Comparison of ENCODE assay signal across 9 mouse cellular contexts in the genomic region with DNA sequence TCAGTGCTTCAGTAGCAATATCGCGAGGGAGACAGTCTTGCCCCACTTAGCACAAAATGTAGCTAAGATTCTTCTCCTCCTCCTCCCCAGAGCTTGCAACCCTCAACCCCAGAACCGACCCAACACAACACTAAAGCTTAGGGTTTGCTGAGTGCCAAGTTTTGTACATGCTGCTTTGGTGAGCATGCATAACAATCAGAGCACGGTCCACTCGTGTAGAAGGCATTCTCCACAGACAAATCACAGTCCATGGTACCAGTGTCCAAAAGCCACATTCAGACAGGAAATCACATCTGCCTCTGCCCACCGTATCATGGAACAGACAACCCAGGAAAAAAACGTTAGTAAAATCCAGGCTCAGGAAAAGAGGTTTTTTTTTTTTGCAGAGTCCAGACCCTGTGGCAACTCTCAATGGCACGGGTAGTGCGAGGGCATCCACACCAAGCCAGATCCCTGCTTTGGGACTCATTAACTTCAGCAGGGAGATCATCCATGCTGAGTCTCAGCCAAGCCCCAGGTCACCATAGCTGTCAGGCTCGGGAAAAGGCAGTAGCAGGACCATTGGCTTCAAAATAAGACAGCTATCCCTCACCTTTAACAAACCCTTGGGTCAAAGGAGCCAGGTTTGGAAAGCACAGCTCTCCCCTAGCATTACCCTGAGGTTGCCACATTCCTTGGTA.
DNase-seq lines count a peak whose midpoint lies in the region; ATAC-seq and TF ChIP-seq lines count a peak whose summit lies in the region.
"Had no signal": no experiment of that assay in that cellular context is flagged by ENCODE, and none has a peak within 500 bp of the region (broad histone marks: within the 10 kb centered on the region; RNA-seq: fewer than 3 reads in every experiment).

No protein-coding gene starts in this region.

- WGBS in kidney, postnatal 0 days, result 32% methylated on average over 10 of the region's 10 CpGs
- WGBS in hindbrain, embryonic 14.5 days, result 42% methylated on average over 10 of the region's 10 CpGs
- 58% methylated on average over 10 of the region's 10 CpGs for WGBS in neural tube, embryonic 12.5 days

- H3K4me3 ChIP-seq in kidney, postnatal 0 days (replicated peaks; ENCODE audit: low read depth, low read length), result peak overlapping the region; percentile 50
- H3K4me3 ChIP-seq in cortical plate, adult 2 months (ENCODE audit: insufficient read depth, low read length), result peak overlapping the region; percentile 93
- H3K4me3 ChIP-seq in hindbrain, embryonic 14.5 days (replicated peaks; ENCODE audit: low read length), result peak overlapping the region; percentile 50
- H3K4me3 ChIP-seq in neural tube, embryonic 12.5 days, result peak overlapping the region; percentile 53
- H3K4me3 ChIP-seq: myocyte had no signal

- DNase-seq in kidney, postnatal 0 days (ENCODE audit: low spot score), result no peak
- DNase-seq in kidney, adult 9 months, result no peak
- no peak for DNase-seq in hindbrain, embryonic 14.5 days (ENCODE audit: low spot score)
- DNase-seq in thymus, postnatal 14 days, result no peak
- DNase-seq in right cerebral cortex, postnatal 14 days, result no peak
- DNase-seq in thymus, postnatal 36 days, result no peak

- peak overlapping the region; percentile 74 for H3K4me2 ChIP-seq in kidney, postnatal 0 days (ENCODE audit: low read length)
- peak overlapping the region; percentile 60 for H3K4me2 ChIP-seq in hindbrain, embryonic 14.5 days (replicated peaks)
- peak overlapping the region; percentile 94 for H3K4me2 ChIP-seq in neural tube, embryonic 12.5 days (replicated peaks)

- no peaks in the 10 kb centered on the region for H3K9me3 ChIP-seq in kidney, postnatal 0 days (replicated peaks; ENCODE audit: low read length)
- H3K9me3 ChIP-seq in hindbrain, embryonic 14.5 days (ENCODE audit: control insufficient read depth, low read length), result no peaks in the 10 kb centered on the region
- no peaks in the 10 kb centered on the region for H3K9me3 ChIP-seq in neural tube, embryonic 12.5 days

- H3K4me1 ChIP-seq in kidney, postnatal 0 days (replicated peaks; ENCODE audit: insufficient read depth, low read length), result no peaks in the 10 kb centered on the region; the same call in 1 of the 2 replicates
- peaks cover 4% of the 10 kb centered on the region; the same call in 1 of the 2 replicates for H3K4me1 ChIP-seq in cortical plate, adult 2 months (ENCODE audit: control insufficient read depth, insufficient read depth, low read length)
- peaks cover 28% of the 10 kb centered on the region for H3K4me1 ChIP-seq in hindbrain, embryonic 14.5 days (replicated peaks; ENCODE audit: control insufficient read depth, insufficient read depth, low read length)
- peaks cover 6% of the 10 kb centered on the region for H3K4me1 ChIP-seq in neural tube, embryonic 12.5 days

- no peak overlapping the region for H3K27ac ChIP-seq in kidney, postnatal 0 days
- peak overlapping the region; percentile 72; the same call in 1 of the 2 replicates for H3K27ac ChIP-seq in cortical plate, adult 2 months (ENCODE audit: insufficient read depth, low read length)
- peak overlapping the region; percentile 83; the same call in 1 of the 2 replicates for H3K27ac ChIP-seq in hindbrain, embryonic 14.5 days
- no peak overlapping the region for H3K27ac ChIP-seq in neural tube, embryonic 12.5 days

- H3K27me3 ChIP-seq in kidney, postnatal 0 days (ENCODE audit: insufficient read depth, low read length), result no peaks in the 10 kb centered on the region
- H3K27me3 ChIP-seq in hindbrain, embryonic 14.5 days (ENCODE audit: control insufficient read depth, insufficient read depth, low read length), result no peaks in the 10 kb centered on the region
- H3K27me3 ChIP-seq in neural tube, embryonic 12.5 days (replicated peaks), result peaks cover 14% of the 10 kb centered on the region; the same call in 1 of the 2 replicates

- no peak for ATAC-seq in kidney, postnatal 0 days (replicated peaks; ENCODE audit: low FRiP score, low read depth)
- no peak for ATAC-seq in hindbrain, embryonic 14.5 days (ENCODE audit: low FRiP score)
- no peak for ATAC-seq in neural tube, embryonic 12.5 days (ENCODE audit: low FRiP score, low read depth)

- H3K36me3 ChIP-seq in kidney, postnatal 0 days (ENCODE audit: insufficient read depth, low read length), result no peaks in the 10 kb centered on the region
- no peaks in the 10 kb centered on the region for H3K36me3 ChIP-seq in hindbrain, embryonic 14.5 days (replicated peaks; ENCODE audit: control insufficient read depth, insufficient read depth)
- H3K36me3 ChIP-seq in neural tube, embryonic 12.5 days, result no peaks in the 10 kb centered on the region

- TF ChIP-seq POLR2A in cortical plate, adult 2 months (IDR thresholded peaks at IDR 0.05; ENCODE audit: extremely low read depth, insufficient read depth, low read length), result no peak

- no peak overlapping the region for H3K9ac ChIP-seq in kidney, postnatal 0 days (ENCODE audit: low read depth, low read length)
- peak overlapping the region; percentile 74 for H3K9ac ChIP-seq in hindbrain, embryonic 14.5 days
- peak overlapping the region; percentile 58 for H3K9ac ChIP-seq in neural tube, embryonic 12.5 days

- no peak for TF ChIP-seq CTCF in kidney, postnatal 0 days (IDR thresholded peaks at IDR 0.05; ENCODE audit: low read depth)
- TF ChIP-seq CTCF in cortical plate, adult 2 months (IDR thresholded peaks at IDR 0.05; ENCODE audit: extremely low read depth, insufficient read depth, low read length), result no peak

Comparison
In these comparisons a context has a peak if more than half of its experiments do, and no peak if none do; other contexts are left out.
1. H3K27ac ChIP-seq: peak in cortical plate, adult 2 months (single experiment) and hindbrain, embryonic 14.5 days (single experiment); none in kidney, postnatal 0 days (single experiment) and neural tube, embryonic 12.5 days (single experiment).
2. Peak in every context shown above with its lines, with median percentiles within 50 percentile points of each other: H3K4me2 ChIP-seq and H3K4me3 ChIP-seq.